Mouse (Mus musculus): ENCODE measurements at regions not wholly inside any gene's neighbourhood (a gene's known extent, or its start where the extent isn't known, plus 50 kb on each side); places are given as distances from the start of the nearest gene placed in this dataset.

DNA sequence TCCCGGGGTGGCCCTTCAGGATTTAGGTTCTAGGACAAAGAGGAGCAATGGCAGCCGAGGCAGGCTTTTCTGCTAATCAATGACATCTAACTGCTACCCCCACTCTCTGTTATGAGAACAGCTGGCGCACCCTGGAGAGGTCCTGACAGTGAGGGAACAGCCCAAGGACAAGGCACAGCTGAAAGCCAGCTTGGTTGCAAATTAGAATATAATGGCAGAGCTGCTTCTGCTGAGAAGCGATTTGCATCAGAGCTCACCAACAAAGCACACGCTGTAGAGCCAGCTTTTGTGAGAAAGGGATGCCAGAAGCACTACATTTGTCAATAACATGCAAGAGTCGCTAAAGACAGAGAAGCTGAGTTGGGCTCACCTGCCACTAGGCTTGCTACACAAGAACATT lies 159.5 kb upstream of the Rgmb start:
- DNase-seq (ENCODE audit: extremely low spot score, low read depth, low spot score): no peak

DNA sequence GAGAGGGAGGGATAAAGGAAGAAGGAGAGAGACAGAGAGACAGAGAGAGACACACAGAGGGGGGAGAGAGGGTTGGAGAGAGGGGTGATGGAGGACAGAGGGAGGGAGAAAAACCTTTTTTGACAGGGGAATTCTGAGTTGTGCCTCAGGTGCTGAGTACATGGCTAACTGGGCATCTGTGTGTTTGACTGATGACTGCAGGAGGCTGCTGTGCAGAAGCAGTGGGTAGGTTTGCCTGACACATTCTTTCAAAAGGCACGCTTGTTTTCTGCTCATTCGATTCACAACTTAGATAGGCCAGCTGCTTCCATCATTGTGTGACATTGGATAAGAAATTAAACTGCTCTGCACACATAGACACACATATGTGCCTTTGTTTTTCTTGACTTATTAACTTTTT lies 150.7 kb upstream of the Rgmb start:
- no peak for DNase-seq (ENCODE audit: extremely low spot score, low read depth, low spot score)

DNA sequence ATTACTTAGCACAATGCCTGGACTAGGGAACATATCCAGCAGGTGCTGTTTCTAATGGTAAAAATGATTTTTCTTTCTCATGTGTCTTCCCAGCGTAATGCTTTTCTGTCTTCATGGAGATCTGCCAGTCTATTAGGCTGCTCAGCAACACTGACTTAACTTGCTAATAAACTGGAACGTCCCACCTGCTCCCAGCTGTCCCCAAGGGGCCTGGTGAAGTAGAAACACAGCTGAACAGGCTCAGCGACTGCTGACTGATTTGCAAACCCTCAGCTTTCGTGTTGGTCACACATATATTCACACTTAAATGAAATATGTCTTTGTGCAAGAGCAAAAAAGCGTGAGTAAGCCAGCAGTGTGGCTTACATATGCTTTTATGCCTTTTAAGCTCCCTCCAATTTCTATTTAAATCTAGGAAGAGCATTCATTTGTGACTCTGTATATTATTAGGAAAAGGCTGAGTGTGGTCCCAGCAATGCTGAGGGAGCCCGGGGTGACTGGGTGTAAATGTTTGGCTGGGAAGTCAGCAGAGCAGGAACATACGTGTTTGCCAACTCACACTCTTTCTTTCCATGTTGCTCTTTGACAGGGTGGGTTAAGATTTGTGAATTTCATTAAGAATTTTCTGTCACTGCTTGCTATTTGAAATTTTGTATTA lies 146.7 kb upstream of the Rgmb start:
- no peak for DNase-seq (ENCODE audit: extremely low spot score, low read depth, low spot score)

DNA sequence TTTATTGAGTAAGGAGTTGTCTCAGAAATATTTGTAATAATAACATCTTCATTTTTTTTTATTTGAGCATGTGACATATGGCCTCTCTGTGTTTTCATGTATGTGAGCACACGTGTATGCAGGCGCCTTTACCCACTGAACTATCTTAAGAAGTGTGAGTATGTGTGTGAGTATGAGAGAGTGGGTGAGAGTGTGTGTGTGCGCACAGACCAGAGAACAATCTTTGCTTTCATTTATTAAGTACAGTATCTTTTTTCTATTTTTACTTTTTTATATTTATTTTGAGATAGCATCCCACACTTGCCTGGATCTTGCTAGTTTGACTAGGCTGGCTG lies 140.5 kb upstream of the Rgmb start:
- no peak for DNase-seq (ENCODE audit: extremely low spot score, low read depth, low spot score)

DNA sequence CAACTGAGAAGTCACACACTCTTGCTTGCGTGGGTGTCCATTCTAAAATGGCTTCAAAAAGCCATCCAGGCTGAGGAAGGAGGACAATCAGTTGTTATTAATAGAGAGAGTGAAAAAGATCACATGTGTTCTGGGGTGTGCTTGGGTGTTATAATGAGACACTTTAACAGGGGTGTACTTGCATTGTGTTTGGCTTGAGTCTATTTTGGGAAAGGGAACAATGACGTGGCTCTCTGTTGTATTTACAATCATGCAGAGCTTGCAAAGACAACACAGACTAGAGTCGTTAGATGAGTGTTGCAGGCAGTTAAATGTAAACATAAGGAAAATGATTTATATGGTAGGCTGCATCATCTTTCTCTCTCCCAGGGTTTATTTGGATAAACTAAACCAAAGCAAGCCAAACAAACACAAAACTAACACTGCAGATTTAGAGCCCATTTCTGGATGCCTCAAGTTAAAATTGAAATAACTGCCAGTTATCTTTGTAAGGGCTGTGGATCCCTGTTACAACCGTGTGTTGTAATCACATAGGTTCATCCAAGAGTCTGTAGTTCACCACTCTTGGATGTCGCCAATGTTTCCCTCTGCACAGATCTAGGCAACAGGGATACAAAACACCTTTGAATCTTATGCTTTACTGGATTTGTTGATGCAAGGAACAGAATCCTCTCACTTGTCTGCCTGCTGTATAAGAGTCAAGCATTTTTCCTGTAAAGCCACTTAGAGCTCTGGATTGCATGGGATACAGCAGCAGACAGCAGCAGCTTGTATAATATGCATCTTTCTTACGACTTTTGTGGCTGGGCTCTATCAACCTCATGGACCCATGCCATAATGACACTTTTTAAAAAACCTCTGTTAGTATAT lies 139.9 kb upstream of the Rgmb start:
- DNase-seq (ENCODE audit: extremely low spot score, low read depth, low spot score): no peak

DNA sequence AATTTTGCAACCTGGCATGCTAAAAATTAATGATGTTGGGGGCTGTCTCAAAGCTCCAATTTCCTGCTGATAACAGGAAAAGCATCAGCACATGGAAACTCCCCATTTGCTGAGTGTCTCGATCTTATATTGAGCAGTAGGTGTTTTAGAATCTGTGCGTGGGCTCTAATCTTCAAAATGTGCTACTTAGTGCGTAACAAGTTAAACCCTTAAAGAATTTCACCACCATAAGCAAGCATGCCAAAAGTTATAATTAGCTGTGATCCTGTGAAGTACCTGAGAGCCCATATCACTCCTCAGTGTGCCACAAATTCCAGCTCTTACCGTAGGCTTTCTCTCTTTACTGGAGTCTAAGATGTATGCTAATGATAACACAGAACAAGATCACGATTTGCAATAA lies 137.5 kb upstream of the Rgmb start:
- DNase-seq (ENCODE audit: extremely low spot score, low read depth, low spot score): no peak

DNA sequence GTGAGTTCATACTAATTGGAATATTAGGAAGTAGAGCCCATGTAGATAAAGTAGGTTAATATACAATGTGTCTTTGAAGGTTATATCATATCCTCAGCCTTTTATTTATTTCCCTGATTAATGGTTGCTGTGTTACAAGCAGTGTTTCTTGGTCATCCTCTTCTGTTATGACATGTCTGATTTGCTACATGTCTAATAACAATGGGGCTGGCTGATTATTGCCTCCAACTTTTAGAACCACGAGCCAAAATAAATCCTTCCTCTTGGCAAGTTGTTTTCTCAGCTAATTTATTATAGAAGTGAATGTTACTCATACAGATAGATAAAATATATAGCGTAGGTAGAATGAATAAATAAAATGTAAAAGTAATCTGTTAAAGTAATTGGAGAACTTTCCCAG lies 124.8 kb upstream of the Rgmb start:
- no peak for DNase-seq (ENCODE audit: extremely low spot score, low read depth, low spot score)

DNA sequence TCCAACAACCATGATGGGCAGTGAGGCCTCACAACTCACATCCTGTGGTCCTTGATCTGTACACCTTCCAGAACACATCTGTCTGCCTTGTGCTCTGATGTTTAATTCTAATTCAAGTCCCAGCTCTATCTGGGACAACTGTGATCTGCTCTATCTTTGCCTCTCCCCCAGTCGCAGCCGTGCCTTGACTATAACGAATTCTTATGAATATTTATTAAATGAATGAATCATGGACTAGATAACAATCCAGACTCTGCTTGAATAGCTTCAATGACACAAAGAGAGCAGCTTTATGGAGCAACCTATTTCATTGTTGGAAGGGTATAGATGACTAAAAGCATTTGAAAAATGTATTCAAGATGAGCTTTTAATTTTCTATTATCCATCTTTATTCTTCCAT lies 120.8 kb upstream of the Rgmb start:
- no peak for DNase-seq (ENCODE audit: extremely low spot score, low read depth, low spot score)

DNA sequence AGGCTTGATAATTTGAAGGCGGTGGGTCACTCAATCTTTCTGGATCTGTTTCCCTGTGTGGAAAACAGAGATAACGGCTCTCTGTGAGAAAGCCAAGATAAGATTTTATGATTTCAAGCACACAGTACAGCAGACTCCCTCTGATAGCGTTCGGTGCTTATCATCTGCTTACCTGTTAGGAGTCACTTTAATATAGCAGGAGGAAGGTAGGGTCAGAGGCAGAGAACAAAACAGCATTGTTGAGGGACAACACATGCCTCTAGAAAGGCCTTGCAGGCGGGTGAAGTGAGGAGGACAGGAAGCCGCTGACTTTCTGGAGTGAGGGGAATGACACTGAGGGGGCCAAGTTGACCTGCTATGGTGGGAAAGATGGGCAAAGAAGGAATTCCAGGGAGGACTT lies 118.9 kb upstream of the Rgmb start:
- DNase-seq (ENCODE audit: extremely low spot score, low read depth, low spot score): no peak

DNA sequence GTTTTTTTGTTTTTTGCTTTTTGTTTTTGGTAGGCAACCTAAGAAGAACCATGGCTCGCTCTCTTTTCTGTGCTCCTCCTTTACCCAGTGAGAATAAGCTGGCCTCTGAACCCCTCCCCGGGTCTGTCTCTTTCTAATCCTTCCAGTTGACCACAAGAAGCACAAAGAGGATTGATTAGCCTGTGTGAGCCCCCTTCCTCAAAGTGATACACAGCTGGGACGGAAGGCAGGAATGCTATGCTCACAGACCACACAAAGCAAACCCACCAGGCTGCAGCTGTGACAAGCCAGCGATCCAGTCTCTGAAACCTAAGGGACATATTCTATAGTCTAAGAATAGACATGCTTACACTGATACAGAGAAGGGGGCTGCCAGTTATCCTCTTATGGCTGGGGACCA lies 111.5 kb upstream of the Rgmb start:
- DNase-seq (ENCODE audit: extremely low spot score, low read depth, low spot score): no peak

DNA sequence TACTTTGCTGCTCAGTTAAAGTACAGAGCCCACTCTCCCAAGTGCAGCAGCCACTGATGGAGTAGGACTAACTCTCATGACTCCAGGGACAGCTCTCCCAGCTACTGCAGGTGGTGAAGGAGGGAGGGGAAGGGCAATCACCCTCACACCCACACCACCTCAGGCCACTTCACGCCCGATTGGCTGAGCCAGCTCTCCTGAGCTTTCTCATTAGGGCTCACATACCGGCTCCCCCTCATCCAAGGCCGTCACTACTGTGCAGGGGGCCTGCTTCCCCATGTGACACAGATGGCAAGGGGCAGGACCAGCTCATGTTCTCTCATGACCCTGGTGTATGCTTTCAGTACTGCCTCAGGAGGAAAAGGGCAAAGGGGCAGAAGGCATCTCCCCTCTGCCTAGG lies 87.8 kb upstream of the Rgmb start:
- no peak for DNase-seq (ENCODE audit: extremely low spot score, low read depth, low spot score)

DNA sequence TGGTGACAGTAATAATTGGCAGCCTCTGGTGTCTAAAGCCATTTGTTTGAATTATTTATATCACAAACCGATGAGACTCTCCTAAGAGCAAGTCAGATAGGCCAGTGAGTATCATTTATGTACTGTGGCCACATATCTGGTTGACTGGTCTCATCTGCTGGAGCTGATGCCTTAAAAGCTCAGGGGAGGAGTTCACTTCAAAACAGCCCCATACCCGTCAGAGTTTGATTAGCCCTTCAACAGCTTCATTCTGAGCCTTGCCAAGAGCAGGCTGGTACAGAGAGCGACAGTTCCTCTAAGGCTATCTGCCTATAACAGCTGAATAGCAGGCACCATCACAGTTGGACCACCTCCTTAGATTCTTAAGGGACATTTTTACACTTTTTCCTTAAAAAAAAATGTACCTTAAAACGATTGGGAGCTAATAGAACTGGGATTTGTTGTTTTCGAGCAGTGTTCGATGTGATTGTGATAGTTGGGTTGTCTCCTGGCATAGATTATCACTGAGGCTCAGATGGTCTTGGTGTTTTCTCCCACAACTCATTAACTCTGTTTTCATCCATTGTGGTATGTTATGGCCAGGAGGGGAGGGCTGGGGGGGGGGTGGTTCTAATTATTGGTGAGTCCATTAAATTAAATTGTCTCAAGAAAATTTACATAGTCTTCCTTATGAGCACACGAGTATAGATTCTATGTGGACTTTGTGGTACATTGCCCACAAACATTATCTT lies 68.0 kb upstream of the Rgmb start:
- DNase-seq (ENCODE audit: extremely low spot score, low read depth, low spot score): no peak

DNA sequence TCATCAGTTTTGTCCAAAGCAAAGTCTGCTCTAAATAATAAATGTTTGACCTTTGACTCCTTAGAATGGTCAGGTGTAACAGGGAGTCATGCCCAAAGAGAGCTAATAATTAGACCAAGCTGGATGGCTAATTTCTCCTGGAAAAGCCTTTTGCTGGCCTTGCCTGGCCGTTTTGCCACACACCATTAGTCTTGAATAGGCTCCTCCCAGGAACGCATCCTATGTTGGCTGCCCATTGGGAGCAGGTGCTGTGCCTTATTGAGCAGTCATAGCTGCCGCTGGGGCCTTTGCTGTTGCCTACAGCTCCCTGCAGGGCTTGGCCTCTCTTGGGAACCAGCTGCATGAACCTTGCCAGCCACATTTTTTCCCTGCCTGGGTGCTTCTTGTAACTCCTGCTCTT lies 65.1 kb upstream of the Rgmb start:
- DNase-seq (ENCODE audit: extremely low spot score, low read depth, low spot score): no peak

DNA sequence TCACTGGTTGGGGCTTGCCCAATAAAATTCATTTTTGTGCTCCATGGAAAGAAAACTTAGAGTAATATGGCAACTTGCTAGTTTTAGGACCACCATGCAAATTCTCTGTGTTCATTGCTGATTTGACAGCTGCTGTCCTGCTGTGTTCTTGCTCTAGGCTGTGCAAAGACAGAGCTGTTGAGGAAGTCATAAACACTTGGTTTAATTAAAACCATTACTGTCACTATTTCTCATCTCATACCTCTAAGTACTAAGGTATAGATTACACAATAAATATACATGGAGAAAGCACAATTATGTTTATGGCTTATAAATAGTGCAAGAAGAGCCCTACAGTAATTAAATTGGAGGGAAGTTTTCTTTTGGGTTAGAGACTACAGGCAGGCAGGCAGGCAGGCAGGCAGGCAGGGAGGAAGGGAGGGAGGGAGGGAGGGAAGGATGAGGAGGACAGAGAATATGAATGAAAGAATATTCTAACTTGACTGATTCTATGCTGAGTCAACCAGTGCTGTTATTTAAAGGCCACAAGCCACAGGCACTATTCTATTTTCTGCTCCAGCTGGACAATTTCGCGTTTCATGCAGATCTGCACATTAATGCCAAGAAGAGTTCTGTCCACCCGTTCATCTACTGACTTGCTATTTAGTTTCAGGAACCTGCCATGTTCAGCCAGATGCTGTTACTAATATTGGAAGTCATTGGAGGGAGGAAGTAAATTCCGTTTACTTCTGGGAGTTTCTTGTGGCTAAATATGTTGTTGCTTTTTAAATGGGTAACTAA lies 61.2 kb upstream of the Rgmb start:
- no peak for DNase-seq (ENCODE audit: extremely low spot score, low read depth, low spot score)

DNA sequence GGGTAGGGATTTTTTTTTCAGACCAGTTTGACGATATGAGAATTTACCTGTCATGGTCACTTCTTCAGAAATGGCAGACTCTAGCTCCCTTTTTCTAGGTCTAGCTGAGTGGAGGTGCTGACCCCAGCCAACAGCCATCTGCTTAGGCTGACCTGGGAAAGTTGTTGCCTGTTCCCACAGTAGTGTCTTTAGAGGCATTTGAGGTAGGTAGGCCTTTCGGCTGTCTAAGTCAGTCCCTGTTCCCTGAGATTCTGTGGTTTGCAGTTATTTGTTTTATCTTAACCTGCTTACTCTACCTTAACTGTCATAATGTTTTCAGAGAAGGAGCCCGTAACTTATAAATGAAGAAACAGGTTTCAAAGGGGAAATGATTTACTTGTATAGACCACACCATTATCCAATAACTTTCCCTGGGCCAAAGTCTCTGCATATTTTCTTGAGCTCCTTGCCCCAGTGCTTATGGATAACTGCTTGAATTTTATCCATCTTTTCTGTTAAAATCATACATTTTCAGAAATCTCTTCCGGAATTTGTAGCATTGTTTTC lies 59.8 kb upstream of the Rgmb start:
- DNase-seq (ENCODE audit: extremely low spot score, low read depth, low spot score): no peak

DNA sequence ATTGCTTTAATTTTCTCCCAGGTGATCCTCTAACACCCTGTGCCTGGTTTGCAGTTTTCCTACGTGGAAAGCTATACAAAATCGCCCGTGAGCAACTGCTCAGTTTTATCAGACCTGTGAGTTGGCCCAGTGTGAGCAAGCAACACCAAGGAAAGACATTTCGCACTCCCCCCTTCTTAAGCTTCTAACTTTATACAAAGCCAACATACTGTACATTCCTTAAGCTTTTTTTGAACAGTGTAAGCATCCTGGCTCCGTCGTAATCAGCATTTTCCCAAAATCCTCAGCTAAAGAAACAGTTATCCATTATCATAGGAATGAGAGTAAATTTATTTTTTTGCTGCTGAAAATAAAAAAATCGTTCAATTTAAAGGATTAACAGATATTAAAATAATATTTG lies 52.0 kb upstream of the Rgmb start:
- no peak for DNase-seq (ENCODE audit: extremely low spot score, low read depth, low spot score)

DNA sequence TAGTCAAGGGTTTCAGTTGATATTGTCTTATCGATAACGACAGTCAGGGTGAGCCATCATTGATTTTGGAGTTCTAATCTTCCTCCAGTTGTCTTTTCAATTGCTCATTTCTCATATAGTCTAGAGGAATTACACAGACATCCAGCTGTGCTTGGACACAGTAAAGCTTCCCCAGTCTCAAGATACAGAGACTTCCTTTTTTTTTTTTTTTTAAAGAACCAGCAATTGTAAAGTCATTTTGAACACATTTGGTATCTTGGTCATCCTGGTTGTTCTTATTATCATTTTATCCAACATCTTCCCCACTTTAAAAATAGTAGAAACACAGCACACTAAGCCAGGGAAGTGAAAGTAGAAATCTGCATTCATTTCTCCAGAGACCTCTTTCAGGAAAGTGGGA lies 51.4 kb upstream of the Rgmb start:
- DNase-seq (ENCODE audit: extremely low spot score, low read depth, low spot score): no peak
